Mouse (Mus musculus) embryo, embryonic 9.5 days (tissue): ENCODE measurements around the gene Heatr5a.

ENCODE experiments used
- DNase-seq: peaks from one replicate; pipeline ENCODE4 v3.0.0-alpha.2; 2017; ENCODE audit errors: extremely low spot score

The Heatr5a gene

GRCm38 (mm10) chr12:51971070-51971664, at the start of gene Heatr5a:
Gene Heatr5a (minus strand): TSS chr12:51971321.
- peak; percentile 90 for DNase-seq

- DNase-seq: no peak
These were observed 43.4 kb upstream of the Heatr5a start for GRCm38 (mm10) chr12:52014494-52015029.

GRCm38 (mm10) chr12:52014044-52014443, 42.9 kb upstream of the Heatr5a start:
- no peak for DNase-seq

- DNase-seq: peak; percentile 36
These were observed 42.2 kb upstream of the Heatr5a start for GRCm38 (mm10) chr12:52013274-52013673.

- no peak for DNase-seq
These were observed 41.0 kb upstream of the Heatr5a start for GRCm38 (mm10) chr12:52012159-52012558.

- DNase-seq: peak; percentile 22
These were observed 39.5 kb upstream of the Heatr5a start for GRCm38 (mm10) chr12:52010630-52010961.

- no peak for DNase-seq
These were observed 39.0 kb upstream of the Heatr5a start for GRCm38 (mm10) chr12:52009928-52010629.

- no peak for DNase-seq
These were observed 35.5 kb upstream of the Heatr5a start for GRCm38 (mm10) chr12:52006633-52006994.

- peak; percentile 94 for DNase-seq
These were observed 34.9 kb upstream of the Heatr5a start, which contains the start of gene Dtd2 for GRCm38 (mm10) chr12:52005877-52006632. Gene Dtd2 (minus strand): TSS chr12:52006501.

GRCm38 (mm10) chr12:52002746-52003145, 31.6 kb upstream of the Heatr5a start:
- no peak for DNase-seq

- peak; percentile 63 for DNase-seq
These were observed 30.4 kb upstream of the Heatr5a start for GRCm38 (mm10) chr12:52001544-52001943.

GRCm38 (mm10) chr12:51998366-51998932, 27.3 kb upstream of the Heatr5a start:
- DNase-seq: no peak

GRCm38 (mm10) chr12:51995738-51996536, 24.8 kb upstream of the Heatr5a start:
- no peak for DNase-seq

GRCm38 (mm10) chr12:51990629-51991028, 19.5 kb upstream of the Heatr5a start:
- no peak for DNase-seq

GRCm38 (mm10) chr12:51988536-51988935, 17.4 kb upstream of the Heatr5a start:
- no peak for DNase-seq

GRCm38 (mm10) chr12:51985826-51986225, 14.7 kb upstream of the Heatr5a start:
- DNase-seq: no peak

- DNase-seq: no peak
These were observed 14.1 kb upstream of the Heatr5a start for GRCm38 (mm10) chr12:51985163-51985748.

- no peak for DNase-seq
These were observed 12.5 kb upstream of the Heatr5a start for GRCm38 (mm10) chr12:51983625-51984024.

- DNase-seq: no peak
These were observed 5.4 kb upstream of the Heatr5a start for GRCm38 (mm10) chr12:51976531-51976930.

GRCm38 (mm10) chr12:51974381-51974780, 3.3 kb upstream of the Heatr5a start:
- DNase-seq: no peak
